In the genomic region with DNA sequence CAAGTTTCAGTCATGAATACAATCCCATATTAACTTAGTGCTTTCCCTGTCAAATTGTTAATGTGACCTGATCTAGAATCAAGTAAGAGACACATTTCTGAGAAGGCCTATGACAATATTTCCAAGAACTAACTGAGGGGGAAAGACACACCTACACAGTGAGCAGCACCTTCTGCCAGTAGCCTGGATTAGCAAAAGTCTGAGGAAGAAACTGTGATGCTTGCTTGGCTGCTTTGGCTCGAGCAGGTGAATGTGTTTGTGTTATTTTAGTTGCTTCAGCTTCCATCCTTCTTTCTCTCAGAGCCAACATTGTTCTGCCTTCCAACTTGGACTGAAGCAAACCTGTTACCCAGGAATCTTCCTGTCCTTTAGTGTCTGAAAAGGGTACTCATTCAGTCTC, we compare ENCODE assay signal across 27 mouse cellular contexts.
"Had no signal": no experiment of that assay in that cellular context is flagged by ENCODE, and none has a peak within 500 bp of the region (broad histone marks: within the 10 kb centered on the region; RNA-seq: fewer than 3 reads in every experiment).

No protein-coding gene starts in this region.

- H3K27me3 ChIP-seq: heart, embryonic 13.5 days; heart, embryonic 15.5 days; hindbrain, embryonic 13.5 days; hindbrain, embryonic 15.5 days; kidney, embryonic 15.5 days; limb, embryonic 13.5 days; limb, embryonic 15.5 days had no signal

- ATAC-seq: forebrain, embryonic 16.5 days; hindbrain, postnatal 0 days; intestine, embryonic 16.5 days had no signal

- H3K9me3 ChIP-seq: heart, embryonic 13.5 days; heart, embryonic 15.5 days; hindbrain, embryonic 13.5 days; hindbrain, embryonic 15.5 days; kidney, embryonic 15.5 days; limb, embryonic 13.5 days; limb, embryonic 15.5 days had no signal

- H3K36me3 ChIP-seq: heart, embryonic 13.5 days; heart, embryonic 15.5 days; hindbrain, embryonic 13.5 days; hindbrain, embryonic 15.5 days; kidney, embryonic 15.5 days; limb, embryonic 13.5 days; limb, embryonic 15.5 days had no signal

- H3K4me2 ChIP-seq: heart, embryonic 11.5 days; heart, embryonic 13.5 days; heart, embryonic 15.5 days; hindbrain, embryonic 13.5 days; hindbrain, embryonic 15.5 days; kidney, embryonic 15.5 days; limb, embryonic 13.5 days; limb, embryonic 15.5 days had no signal

- H3K27ac ChIP-seq: gastrocnemius, adult 2 months; heart, adult 2 months; heart, embryonic 13.5 days; heart, embryonic 15.5 days; hindbrain, embryonic 13.5 days; hindbrain, embryonic 15.5 days; hindbrain, postnatal 0 days; kidney, embryonic 15.5 days; kidney, postnatal 0 days; limb, embryonic 13.5 days; limb, embryonic 15.5 days had no signal

- H3K4me3 ChIP-seq: gastrocnemius, adult 2 months; heart, adult 2 months; heart, embryonic 13.5 days; heart, embryonic 15.5 days; hindbrain, embryonic 13.5 days; hindbrain, embryonic 15.5 days; kidney, embryonic 15.5 days; limb, embryonic 13.5 days; limb, embryonic 15.5 days had no signal

- H3K4me1 ChIP-seq: heart, embryonic 13.5 days; heart, embryonic 15.5 days; hindbrain, embryonic 13.5 days; hindbrain, embryonic 15.5 days; kidney, embryonic 15.5 days; limb, embryonic 13.5 days; limb, embryonic 15.5 days had no signal

- H3K9ac ChIP-seq: heart, embryonic 13.5 days; heart, embryonic 15.5 days; hindbrain, embryonic 13.5 days; hindbrain, embryonic 15.5 days; kidney, embryonic 15.5 days; limb, embryonic 13.5 days; limb, embryonic 15.5 days had no signal

- DNase-seq: gastrocnemius, adult 2 months; gastrocnemius, postnatal 10 days; gastrocnemius, postnatal 25 days; heart, adult 11 months; heart, adult 2 months; heart, postnatal 14 days; heart, postnatal 36 days; kidney, adult 11 months; kidney, adult 2 months; kidney, adult 9 months; kidney, postnatal 14 days; kidney, postnatal 36 days; layer of hippocampus, adult 9-11 months; layer of hippocampus, postnatal 36 days; left cerebral cortex, postnatal 4 days had no signal
